Mouse (Mus musculus) hindbrain, embryonic 10.5 days (tissue): ENCODE measurements around the gene Pramel4. TPM values are rescaled to one million over a fixed set of nuclear protein-coding genes. Genes with fewer than 3 reads are reported as not detected.
"Not testable (repeated sequence)": the region's sequence is repeated elsewhere in the genome, so short reads cannot be mapped to it uniquely, and the experiment has no call there.

ENCODE experiments used
- DNase-seq: peaks from one replicate; pipeline ENCODE4 v3.0.0-alpha.2; 2017; ENCODE audit warnings: low spot score
- H3K27ac ChIP-seq: fragments of 300-500 bp; sonication (generic); 2 replicates; pipeline ENCODE4 v1.5.1; 2016; ENCODE audit warnings: mild to moderate bottlenecking, moderate library complexity
- H3K27me3 ChIP-seq: fragments of 300-500 bp; sonication (generic); 2 replicates; pipeline ENCODE4 v1.6.1; 2016; ENCODE audit warnings: mild to moderate bottlenecking; ENCODE audit not compliant: poor library complexity, insufficient read depth, severe bottlenecking
- H3K36me3 ChIP-seq: fragments of 300-500 bp; sonication (generic); 2 replicates; pipeline ENCODE4 v1.6.1; 2016; ENCODE audit warnings: mild to moderate bottlenecking, moderate library complexity
- H3K4me1 ChIP-seq: fragments of 300-500 bp; sonication (generic); replicated peaks from 2 replicates; pipeline ENCODE4 v1.6.1; 2016; ENCODE audit warnings: mild to moderate bottlenecking
- H3K4me3 ChIP-seq: fragments of 300-500 bp; sonication (generic); 2 replicates; pipeline ENCODE4 v1.5.1; 2016; ENCODE audit warnings: mild to moderate bottlenecking, moderate library complexity
- H3K9me3 ChIP-seq: fragments of 300-500 bp; sonication (generic); 2 replicates; pipeline ENCODE4 v1.6.1; 2016; ENCODE audit warnings: mild to moderate bottlenecking, moderate library complexity
- WGBS: fragments of 180-500 bp; shearing (Covaris S2); methylation state at CpG from one replicate; pipeline ENCODE4 v1.1.7; 2016; 5-methylcytosine and 5-hydroxymethylcytosine counted together
- polyA plus RNA-seq: library from polyadenylated mRNA; unstranded; fragments of >200 nt; fragmentation: Nextera tagmentation; extraction: Ambion mirVana; gene quantifications from 2 replicates; pipeline ENCODE4 v1.2.1, GENCODE M21; 2016

Pramel4 gene
- polyA plus RNA-seq = not detected in 2 replicates

- not testable (repeated sequence) for H3K4me3 ChIP-seq, H3K4me1 ChIP-seq, H3K27ac ChIP-seq, DNase-seq, H3K9me3 ChIP-seq, H3K27me3 ChIP-seq, H3K36me3 ChIP-seq
- 90% methylated on average over 3 of the region's 3 CpGs for WGBS
Observed at GRCm38 (mm10) chr4:144058826-144059225, at the start of gene Pramel4. Gene Pramel4, plus strand, starts transcription at chr4:144059126.

DNA sequence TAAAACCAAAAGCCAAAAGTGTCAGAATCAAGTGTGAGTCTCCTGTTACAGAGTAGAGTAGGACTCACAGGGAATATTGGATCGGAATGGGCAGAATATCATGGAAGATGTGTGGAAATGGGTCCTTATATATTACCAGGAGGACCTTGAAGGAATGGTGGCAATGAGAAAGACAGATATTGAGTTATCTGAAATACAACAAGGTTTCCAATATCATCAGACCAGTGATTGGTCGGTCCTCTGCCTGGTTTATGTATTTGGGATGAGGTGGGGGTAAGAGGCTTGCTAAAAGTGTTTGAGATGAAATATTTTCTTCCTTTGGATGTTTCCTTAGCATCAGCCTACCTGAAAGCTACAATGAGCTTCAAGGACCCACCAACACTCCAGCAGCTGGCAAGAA, 47.2 kb downstream of the Pramel4 start, which contains the start of gene Gm13102:
Gene Gm13102 (plus strand): TSS at position 301 of the 400 bp plus-strand sequence.
- not testable (repeated sequence) for H3K27ac ChIP-seq, H3K9me3 ChIP-seq, H3K27me3 ChIP-seq, H3K36me3 ChIP-seq, H3K4me1 ChIP-seq, H3K4me3 ChIP-seq, DNase-seq
- WGBS = 91% methylated on average over 1 of the region's 2 CpGs

Other genes starting within 250 kb of the Pramel4 start
- not detected in 2 replicates for gene Gm13084, start 243.0 kb upstream of the Pramel4 start, polyA plus RNA-seq
- not detected in 2 replicates for gene Gm13103, start 212.6 kb upstream of the Pramel4 start, polyA plus RNA-seq
- gene Pramef6, start 158.7 kb upstream of the Pramel4 start, polyA plus RNA-seq = not detected in 2 replicates
- gene Pramef25, start 108.1 kb upstream of the Pramel4 start, polyA plus RNA-seq = not detected in 2 replicates
- gene Gm13101, start 92.2 kb upstream of the Pramel4 start, polyA plus RNA-seq = not detected in 2 replicates
- not detected in 2 replicates for gene Pramef17, start 64.8 kb upstream of the Pramel4 start, polyA plus RNA-seq
- not detected in 2 replicates for gene Gm13102, start 47.3 kb downstream of the Pramel4 start, polyA plus RNA-seq
- not detected in 2 replicates for gene Oog3, start 103.5 kb downstream of the Pramel4 start, polyA plus RNA-seq
- gene Oog2, start 131.6 kb downstream of the Pramel4 start, polyA plus RNA-seq = not detected in 2 replicates
- not detected in 2 replicates for gene C87977, start 154.2 kb downstream of the Pramel4 start, polyA plus RNA-seq
- gene Pramel5, start 221.4 kb downstream of the Pramel4 start, polyA plus RNA-seq = not detected in 2 replicates